Mouse (Mus musculus) spleen, adult 2 months (tissue): Measurements from ENCODE around the gene Rpusd1.

ENCODE experiments used
- CTCF ChIP-seq: fragments of 200-500 bp; IDR thresholded peaks from 2 replicates; pipeline ENCODE4 v1.5.1; 2011; ENCODE audit warnings: mild to moderate bottlenecking, inconsistent platforms; ENCODE audit not compliant: insufficient read depth, insufficient read length, insufficient replicate concordance; ENCODE audit errors: extremely low read depth
- POLR2A ChIP-seq: fragments of 200-500 bp; IDR thresholded peaks from 2 replicates; pipeline ENCODE4 v1.6.1; 2011; ENCODE audit warnings: low read depth, low read length, inconsistent platforms

GRCm38 (mm10) chr17:25728009-25728270, 470 bp downstream of the Rpusd1 start:
- TF ChIP-seq POLR2A (no peak), CTCF (no peak)
